Comparison of ENCODE assay signal across 8 mouse cellular contexts in genomic region chr10:119055199-119055785, GRCm38 (mm10).
DNase-seq lines count a peak whose midpoint lies in the region; ATAC-seq and TF ChIP-seq lines count a peak whose summit lies in the region.

No protein-coding gene starts in this region.

- no peaks in the 10 kb centered on the region for H3K9me3 ChIP-seq in intestine, embryonic 14.5 days (ENCODE audit: control insufficient read depth, low read length)
- no peaks in the 10 kb centered on the region for H3K9me3 ChIP-seq in intestine, postnatal 0 days (ENCODE audit: control insufficient read depth)
- no peaks in the 10 kb centered on the region for H3K9me3 ChIP-seq in forebrain, embryonic 14.5 days (replicated peaks; ENCODE audit: control insufficient read depth, low read length)
- H3K9me3 ChIP-seq in limb, embryonic 13.5 days, result no peaks in the 10 kb centered on the region

- no peak for TF ChIP-seq CTCF in intestine, postnatal 0 days (IDR thresholded peaks at IDR 0.05; ENCODE audit: low read depth)

- H3K27ac ChIP-seq in intestine, embryonic 14.5 days (ENCODE audit: low read depth), result 0 out of 2 replicates have a peak overlapping the region, but pooled peaks have one; percentile 7
- no peak overlapping the region for H3K27ac ChIP-seq in intestine, postnatal 0 days (ENCODE audit: low read depth, low read length)
- no peak overlapping the region for H3K27ac ChIP-seq in forebrain, embryonic 14.5 days (ENCODE audit: low read depth, low read length)
- peak overlapping the region; percentile 83 for H3K27ac ChIP-seq in limb, embryonic 13.5 days

- H3K9ac ChIP-seq in intestine, embryonic 14.5 days (ENCODE audit: low read length), result no peak overlapping the region
- no peak overlapping the region for H3K9ac ChIP-seq in intestine, postnatal 0 days (ENCODE audit: low read depth, low read length)
- no peak overlapping the region for H3K9ac ChIP-seq in forebrain, embryonic 14.5 days (ENCODE audit: low read length)
- H3K9ac ChIP-seq in limb, embryonic 13.5 days, result no peak overlapping the region

- H3K4me3 ChIP-seq in intestine, embryonic 14.5 days (ENCODE audit: low read depth, low read length), result no peak overlapping the region
- H3K4me3 ChIP-seq in intestine, postnatal 0 days (ENCODE audit: low read depth, low read length), result no peak overlapping the region
- no peak overlapping the region for H3K4me3 ChIP-seq in forebrain, embryonic 14.5 days (ENCODE audit: low read depth, low read length)
- peak overlapping the region; percentile 21 for H3K4me3 ChIP-seq in limb, embryonic 13.5 days

- DNase-seq in intestine, embryonic 14.5 days (ENCODE audit: low spot score), result no peak
- peak; percentile 86 for DNase-seq in adrenal gland, postnatal 14 days
- peak; percentile 90 for DNase-seq in forebrain, embryonic 14.5 days (ENCODE audit: low spot score)
- DNase-seq in kidney, adult 9 months, result peak; percentile 37
- peak; percentile 89 for DNase-seq in right cerebral cortex, postnatal 14 days
- no peak for DNase-seq in thymus, postnatal 4 days

- H3K36me3 ChIP-seq in intestine, embryonic 14.5 days (ENCODE audit: control insufficient read depth, insufficient read depth, low read length), result no peaks in the 10 kb centered on the region
- H3K36me3 ChIP-seq in intestine, postnatal 0 days (ENCODE audit: control insufficient read depth, insufficient read depth), result no peaks in the 10 kb centered on the region
- no peaks in the 10 kb centered on the region for H3K36me3 ChIP-seq in forebrain, embryonic 14.5 days (ENCODE audit: control insufficient read depth, insufficient read depth, low read length)
- no peaks in the 10 kb centered on the region for H3K36me3 ChIP-seq in limb, embryonic 13.5 days

- 0 out of 2 replicates have a peak overlapping the region, but pooled peaks have one; percentile 16 for H3K4me2 ChIP-seq in intestine, embryonic 14.5 days (ENCODE audit: low read length)
- no peak overlapping the region for H3K4me2 ChIP-seq in intestine, postnatal 0 days (replicated peaks; ENCODE audit: low read depth)
- peak overlapping the region; percentile 20; the same call in 1 of the 2 replicates for H3K4me2 ChIP-seq in forebrain, embryonic 14.5 days (ENCODE audit: low read length)
- H3K4me2 ChIP-seq in limb, embryonic 13.5 days (replicated peaks), result peak overlapping the region; percentile 55

- no peaks in the 10 kb centered on the region for H3K27me3 ChIP-seq in intestine, embryonic 14.5 days (replicated peaks; ENCODE audit: control insufficient read depth, insufficient read depth, low read length)
- no peaks in the 10 kb centered on the region for H3K27me3 ChIP-seq in intestine, postnatal 0 days (replicated peaks; ENCODE audit: control insufficient read depth, insufficient read depth, low read length)
- no peaks in the 10 kb centered on the region for H3K27me3 ChIP-seq in forebrain, embryonic 14.5 days (replicated peaks; ENCODE audit: control insufficient read depth, insufficient read depth, low read length)
- no peaks in the 10 kb centered on the region for H3K27me3 ChIP-seq in limb, embryonic 13.5 days

- WGBS in intestine, embryonic 14.5 days, result 49% methylated on average over 13 of the region's 13 CpGs
- 61% methylated on average over 13 of the region's 13 CpGs for WGBS in intestine, postnatal 0 days
- 26% methylated on average over 13 of the region's 13 CpGs for WGBS in forebrain, embryonic 14.5 days
- WGBS in limb, embryonic 13.5 days, result 19% methylated on average over 13 of the region's 13 CpGs

- H3K4me1 ChIP-seq in intestine, embryonic 14.5 days (replicated peaks; ENCODE audit: control insufficient read depth, insufficient read depth, low read length), result peaks cover 12% of the 10 kb centered on the region; the same call in 1 of the 2 replicates
- H3K4me1 ChIP-seq in intestine, postnatal 0 days (replicated peaks; ENCODE audit: control insufficient read depth, insufficient read depth, low read length), result no peaks in the 10 kb centered on the region
- H3K4me1 ChIP-seq in forebrain, embryonic 14.5 days (ENCODE audit: control insufficient read depth, insufficient read depth, low read length), result peaks cover 13% of the 10 kb centered on the region; the same call in 1 of the 2 replicates
- peaks cover 45% of the 10 kb centered on the region for H3K4me1 ChIP-seq in limb, embryonic 13.5 days

- no peak for ATAC-seq in intestine, embryonic 14.5 days (replicated peaks; ENCODE audit: low FRiP score, low TSS enrichment, low read depth)
- ATAC-seq in intestine, postnatal 0 days, result no peak
- peak; percentile 84 for ATAC-seq in forebrain, embryonic 14.5 days
- peak; percentile 83 for ATAC-seq in limb, embryonic 13.5 days (ENCODE audit: low FRiP score, low read depth)

Comparison
In these comparisons a context has a peak if more than half of its experiments do, and no peak if none do; other contexts are left out.
1. H3K27ac ChIP-seq: peak in intestine, embryonic 14.5 days (single experiment) and limb, embryonic 13.5 days (single experiment); none in intestine, postnatal 0 days (single experiment) and forebrain, embryonic 14.5 days (single experiment).
2. ATAC-seq: peak in forebrain, embryonic 14.5 days (single experiment) and limb, embryonic 13.5 days (single experiment); none in intestine, embryonic 14.5 days (single experiment) and intestine, postnatal 0 days (single experiment).
3. DNase-seq: peak in adrenal gland, postnatal 14 days (single experiment), forebrain, embryonic 14.5 days (single experiment), kidney, adult 9 months (single experiment) and right cerebral cortex, postnatal 14 days (single experiment); none in intestine, embryonic 14.5 days (single experiment) and thymus, postnatal 4 days (single experiment).